9 mouse cellular contexts compared by ENCODE assay signal in genomic region chr3:144242025-144242673, GRCm38 (mm10). TPM values are rescaled to one million over a fixed set of nuclear protein-coding genes. Genes with fewer than 3 reads are reported as not detected.
DNase-seq lines count a peak whose midpoint lies in the region; ATAC-seq and TF ChIP-seq lines count a peak whose summit lies in the region.
"Had no signal": no experiment of that assay in that cellular context is flagged by ENCODE, and none has a peak within 500 bp of the region (broad histone marks: within the 10 kb centered on the region; RNA-seq: fewer than 3 reads in every experiment).

No protein-coding gene starts in this region.

- H3K27ac ChIP-seq in forebrain, embryonic 16.5 days (ENCODE audit: low read length) = no peak overlapping the region
- H3K27ac ChIP-seq in hindbrain, embryonic 15.5 days (replicated peaks) = no peak overlapping the region
- H3K27ac ChIP-seq in midbrain, embryonic 10.5 days (replicated peaks) = no peak overlapping the region
- H3K27ac ChIP-seq in small intestine, adult 2 months (ENCODE audit: insufficient read depth, low read depth, low read length) = no peak overlapping the region

- no peak overlapping the region for H3K4me3 ChIP-seq in forebrain, embryonic 16.5 days (replicated peaks; ENCODE audit: low read length)
- no peak overlapping the region for H3K4me3 ChIP-seq in hindbrain, embryonic 15.5 days
- H3K4me3 ChIP-seq in midbrain, embryonic 10.5 days = no peak overlapping the region
- no peak overlapping the region for H3K4me3 ChIP-seq in small intestine, adult 2 months (ENCODE audit: low read depth, low read length)
- H3K4me3 ChIP-seq: megakaryocyte, embryonic 14.5 days had no signal

- WGBS in forebrain, embryonic 16.5 days = 27% methylated on average over 15 of the region's 15 CpGs
- 25% methylated on average over 15 of the region's 15 CpGs for WGBS in hindbrain, embryonic 15.5 days
- WGBS in midbrain, embryonic 10.5 days = 30% methylated on average over 15 of the region's 15 CpGs
- WGBS in small intestine, adult 2 months = 25% methylated on average over 15 of the region's 15 CpGs

- TF ChIP-seq POLR2A in small intestine, adult 2 months (IDR thresholded peaks at IDR 0.05; ENCODE audit: low read depth, low read length) = no peak

- H3K9ac ChIP-seq in forebrain, embryonic 16.5 days (replicated peaks; ENCODE audit: low read depth, low read length) = no peak overlapping the region
- no peak overlapping the region for H3K9ac ChIP-seq in hindbrain, embryonic 15.5 days

- peak; percentile 71 for DNase-seq in R1 (ENCODE audit: low read depth, low spot score)
- peak; percentile 86 to 87 for DNase-seq in left cerebral cortex, adult 18-20 months (ENCODE audit: low spot score in 2 of 2)
- peak; percentile 66 for DNase-seq in midbrain, embryonic 10.5 days (ENCODE audit: low spot score)

- TF ChIP-seq CTCF in small intestine, adult 2 months (IDR thresholded peaks at IDR 0.05; ENCODE audit: extremely low read depth, insufficient read length, insufficient replicate concordance, low read depth, low read length) = peak; percentile 87; the same call in 1 of the 2 replicates

- H3K27me3 ChIP-seq in forebrain, embryonic 16.5 days (replicated peaks; ENCODE audit: control insufficient read depth, insufficient read depth, low read length) = no peaks in the 10 kb centered on the region
- H3K27me3 ChIP-seq in hindbrain, embryonic 15.5 days = no peaks in the 10 kb centered on the region
- H3K27me3 ChIP-seq in midbrain, embryonic 10.5 days (ENCODE audit: low read depth, poor library complexity, severe bottlenecking) = peaks cover 10% of the 10 kb centered on the region
- H3K27me3 ChIP-seq in small intestine, adult 2 months (ENCODE audit: control insufficient read depth, insufficient read depth, low read length) = no peaks in the 10 kb centered on the region

- no peaks in the 10 kb centered on the region for H3K9me3 ChIP-seq in forebrain, embryonic 16.5 days (ENCODE audit: control insufficient read depth, low read length)
- no peaks in the 10 kb centered on the region for H3K9me3 ChIP-seq in hindbrain, embryonic 15.5 days
- no peaks in the 10 kb centered on the region for H3K9me3 ChIP-seq in midbrain, embryonic 10.5 days (replicated peaks)

- no peaks in the 10 kb centered on the region for H3K36me3 ChIP-seq in forebrain, embryonic 16.5 days (ENCODE audit: control insufficient read depth, insufficient read depth)
- no peaks in the 10 kb centered on the region for H3K36me3 ChIP-seq in hindbrain, embryonic 15.5 days
- H3K36me3 ChIP-seq in midbrain, embryonic 10.5 days = no peaks in the 10 kb centered on the region
- H3K36me3 ChIP-seq in small intestine, adult 2 months (ENCODE audit: control insufficient read depth, insufficient read depth, low read length) = no peaks in the 10 kb centered on the region

- no peak overlapping the region for H3K4me2 ChIP-seq in forebrain, embryonic 16.5 days (ENCODE audit: low read length)
- no peak overlapping the region for H3K4me2 ChIP-seq in hindbrain, embryonic 15.5 days

- no peaks in the 10 kb centered on the region for H3K4me1 ChIP-seq in forebrain, embryonic 16.5 days (replicated peaks; ENCODE audit: control insufficient read depth, insufficient read depth, low read length)
- H3K4me1 ChIP-seq in hindbrain, embryonic 15.5 days (replicated peaks) = no peaks in the 10 kb centered on the region
- H3K4me1 ChIP-seq in midbrain, embryonic 10.5 days = no peaks in the 10 kb centered on the region
- no peaks in the 10 kb centered on the region for H3K4me1 ChIP-seq in small intestine, adult 2 months (ENCODE audit: control insufficient read depth, insufficient read depth, insufficient read length, low read length)

- peak; percentile 71; the same call in 1 of the 2 replicates for ATAC-seq in cerebellum, adult (ENCODE audit: insufficient number of reproducible peaks, low FRiP score, low TSS enrichment)
- peak; percentile 75 for ATAC-seq in forebrain, embryonic 16.5 days
- ATAC-seq in hindbrain, embryonic 15.5 days (ENCODE audit: low FRiP score, low read depth) = peak; percentile 51; the same call in 1 of the 2 replicates
- no peak for ATAC-seq in erythroid progenitor cell, adult 5-6 weeks (replicated peaks; ENCODE audit: low FRiP score, poor library complexity, severe bottlenecking)

RNA-seq across cellular contexts. Expression of gene Lmo4, which starts 37.1 kb away (rescaled TPM):
- polyA plus RNA-seq in forebrain, embryonic 16.5 days (2015; fragmentation: Nextera tagmentation; extraction: Ambion mirVana) = 163 and 186 TPM in 2 replicates
- polyA plus RNA-seq in hindbrain, embryonic 15.5 days (2015; fragmentation: Nextera tagmentation; extraction: Ambion mirVana) = 109 and 117 TPM in 2 replicates
- total RNA-seq in left cerebral cortex, adult 18-20 months (2021) = 100 to 1,000 TPM; 278 to 308 TPM
- polyA plus RNA-seq in midbrain, embryonic 10.5 days (2016; fragmentation: Nextera tagmentation; extraction: Ambion mirVana) = 26.8 and 27.4 TPM in 2 replicates
- polyA plus RNA-seq in small intestine, adult 2 months (2012; rRNA removed) = 23.8 and 27.6 TPM in 2 replicates
- total RNA-seq in erythroid progenitor cell, adult 5-6 weeks (2015; ENCODE audit: low replicate concordance) = 52.6 and 62.5 TPM in 2 replicates
- total RNA-seq in erythroid progenitor cell, adult 5-6 weeks (2017; ENCODE audit: low replicate concordance) = 11.9 and 13.0 TPM in 2 replicates
